Mouse (Mus musculus): ENCODE measurements around the gene Prss44. TPM values are rescaled to one million over a fixed set of nuclear protein-coding genes. Genes with fewer than 3 reads are reported as not detected.
A peak's percentile ranks its signal among the peaks of the same experiment; 100 is the strongest.

The Prss44 gene
- polyA plus RNA-seq, 1 experiment, result not detected

DNA sequence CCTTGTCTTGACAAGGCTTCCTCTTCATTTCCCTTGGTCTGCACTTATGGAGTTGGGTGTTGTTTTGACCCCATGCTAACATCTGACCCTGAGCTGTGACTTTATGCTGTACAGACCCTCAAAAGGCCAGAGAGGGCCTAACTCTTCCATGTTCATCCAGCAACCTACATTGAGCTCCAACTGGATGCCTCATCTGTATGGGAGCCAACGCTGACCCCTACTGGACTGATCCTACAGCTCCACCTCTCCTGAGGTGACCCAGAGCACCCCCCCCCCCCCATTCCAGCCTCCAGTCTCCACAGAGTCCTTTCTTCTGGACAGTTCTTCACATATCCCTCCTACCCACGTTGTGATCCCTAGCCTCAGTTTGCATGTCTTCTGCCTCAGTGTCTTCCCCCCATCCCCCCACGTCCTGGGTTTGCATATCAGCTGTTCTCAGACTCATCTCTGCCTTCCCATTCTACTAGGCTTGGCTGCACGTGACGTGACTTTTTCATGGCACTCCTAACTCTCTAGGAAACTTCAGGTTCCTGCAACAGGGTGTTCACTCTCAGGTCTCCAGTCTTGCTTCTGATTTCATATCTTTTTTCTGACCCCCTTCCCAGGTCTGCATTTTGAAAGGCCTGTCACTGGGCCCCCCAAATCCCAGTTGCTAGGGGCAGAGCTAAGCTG, 34.4 kb upstream of the Prss44 start:
- H3K4me3 ChIP-seq (ENCODE audit: low read depth, low read length), result no peak overlapping the region
- TF ChIP-seq POLR2A (IDR thresholded peaks at IDR 0.05; ENCODE audit: low read depth, low read length) (no peak), CTCF (IDR thresholded peaks at IDR 0.05; ENCODE audit: extremely low read depth, insufficient read length, insufficient replicate concordance, low read depth, low read length) (no peak)
- no peak overlapping the region for H3K27ac ChIP-seq (ENCODE audit: insufficient read depth, low read depth, low read length)
- peaks cover 3% of the 10 kb centered on the region; the same call in 1 of the 2 replicates for H3K4me1 ChIP-seq (ENCODE audit: control insufficient read depth, insufficient read depth, insufficient read length, low read length)
- H3K36me3 ChIP-seq (ENCODE audit: control insufficient read depth, insufficient read depth, low read length), result no peaks in the 10 kb centered on the region
- peaks cover 4% of the 10 kb centered on the region; the same call in 1 of the 2 replicates for H3K27me3 ChIP-seq (ENCODE audit: control insufficient read depth, insufficient read depth, low read length)
- WGBS, result 67% methylated on average over 5 of the region's 5 CpGs

DNA sequence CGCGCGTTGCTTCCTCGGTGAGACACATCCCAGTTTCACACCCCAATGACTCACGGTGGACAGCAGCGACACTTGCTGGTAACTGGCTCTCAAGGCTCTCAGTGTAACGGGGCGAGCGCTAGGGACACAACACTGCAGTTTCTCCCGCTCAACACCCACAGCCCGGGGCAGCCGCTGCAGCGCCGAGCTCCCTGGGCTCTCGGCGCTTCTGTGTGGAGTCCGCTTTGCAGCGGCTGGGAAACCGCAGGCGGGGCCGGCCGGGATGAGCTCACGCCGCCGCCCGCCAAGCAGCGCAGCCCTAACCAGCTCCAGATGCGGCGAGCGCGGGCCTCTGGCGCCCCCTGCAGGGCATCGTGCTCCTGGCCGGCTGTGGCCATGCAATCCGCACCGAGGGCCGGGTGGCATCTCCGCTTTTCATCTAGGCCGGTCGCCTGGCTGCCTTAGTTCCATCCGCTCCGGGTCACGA, 32.5 kb upstream of the Prss44 start:
- H3K36me3 ChIP-seq (ENCODE audit: control insufficient read depth, insufficient read depth, low read length), result no peaks in the 10 kb centered on the region
- peaks cover 4% of the 10 kb centered on the region; the same call in 1 of the 2 replicates for H3K27me3 ChIP-seq (ENCODE audit: control insufficient read depth, insufficient read depth, low read length)
- no peak overlapping the region for H3K27ac ChIP-seq (ENCODE audit: insufficient read depth, low read depth, low read length)
- peak; percentile 84 for TF ChIP-seq CTCF (IDR thresholded peaks at IDR 0.05; ENCODE audit: extremely low read depth, insufficient read length, insufficient replicate concordance, low read depth, low read length)
- peak; percentile 28; the same call in 1 of the 2 replicates for TF ChIP-seq POLR2A (IDR thresholded peaks at IDR 0.05; ENCODE audit: low read depth, low read length)
- peak overlapping the region; percentile 60 for H3K4me3 ChIP-seq (ENCODE audit: low read depth, low read length)
- under 1% methylated on average over 43 of the region's 43 CpGs for WGBS
- peaks cover 3% of the 10 kb centered on the region; the same call in 1 of the 2 replicates for H3K4me1 ChIP-seq (ENCODE audit: control insufficient read depth, insufficient read depth, insufficient read length, low read length)

DNA sequence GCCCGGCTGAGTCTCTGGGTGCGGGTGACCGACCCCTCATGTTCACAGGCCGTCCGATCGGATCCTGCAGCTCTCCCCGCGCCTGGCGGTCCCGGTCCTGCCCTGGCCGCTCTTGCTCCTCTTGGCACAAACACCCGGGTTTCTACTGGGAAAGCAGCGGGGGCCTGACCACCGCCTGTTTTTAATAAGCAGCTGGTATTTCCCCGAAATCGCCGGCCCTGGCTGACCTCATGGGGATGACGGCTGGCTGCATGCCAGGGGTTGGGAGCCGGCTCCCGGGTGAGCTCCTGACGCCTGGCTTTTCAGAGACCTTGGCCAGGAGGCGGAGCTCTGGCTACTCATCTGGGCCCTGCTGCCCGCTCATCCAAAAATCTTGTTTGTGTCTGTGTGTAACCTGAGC, 32.1 kb upstream of the Prss44 start:
- Histone ChIP-seq H3K27me3 (ENCODE audit: control insufficient read depth, insufficient read depth, low read length) (peaks cover 4% of the 10 kb centered on the region; the same call in 1 of the 2 replicates), H3K27ac (ENCODE audit: insufficient read depth, low read depth, low read length) (no peak overlapping the region)

DNA sequence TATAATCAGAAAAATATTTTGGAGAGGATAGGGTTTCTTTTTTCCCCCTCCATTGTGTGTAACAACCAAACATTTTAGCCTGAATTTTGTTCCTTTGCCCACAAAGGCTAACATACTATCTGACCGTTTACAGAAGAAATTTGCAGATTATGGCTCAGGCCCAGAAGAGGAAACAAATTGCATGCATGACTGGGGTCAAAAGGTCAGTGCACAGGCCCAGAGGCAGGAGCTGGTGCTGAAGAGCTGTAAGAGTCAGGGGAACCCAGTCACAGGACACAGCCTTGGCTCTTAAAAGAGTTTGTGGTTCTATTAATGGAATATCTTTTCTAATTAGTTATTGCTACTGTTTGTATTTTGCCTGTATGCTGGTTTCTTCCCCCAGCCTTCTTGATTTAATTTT, 30.2 kb upstream of the Prss44 start:
- peaks cover 3% of the 10 kb centered on the region; the same call in 1 of the 2 replicates for H3K4me1 ChIP-seq (ENCODE audit: control insufficient read depth, insufficient read depth, insufficient read length, low read length)
- TF ChIP-seq CTCF (IDR thresholded peaks at IDR 0.05; ENCODE audit: extremely low read depth, insufficient read length, insufficient replicate concordance, low read depth, low read length) (no peak), POLR2A (IDR thresholded peaks at IDR 0.05; ENCODE audit: low read depth, low read length) (no peak)
- no peak overlapping the region for H3K27ac ChIP-seq (ENCODE audit: insufficient read depth, low read depth, low read length)
- peaks cover 4% of the 10 kb centered on the region; the same call in 1 of the 2 replicates for H3K27me3 ChIP-seq (ENCODE audit: control insufficient read depth, insufficient read depth, low read length)
- WGBS, result 13% methylated on average over 1 of the region's 1 CpGs
- no peak overlapping the region for H3K4me3 ChIP-seq (ENCODE audit: low read depth, low read length)
- no peaks in the 10 kb centered on the region for H3K36me3 ChIP-seq (ENCODE audit: control insufficient read depth, insufficient read depth, low read length)

More for the DNA sequence above, 32.1 kb upstream of the Prss44 start:
- H3K4me3 ChIP-seq (ENCODE audit: low read depth, low read length), result peak overlapping the region; percentile 60
- WGBS, result 2% methylated on average over 23 of the region's 23 CpGs
- TF ChIP-seq CTCF (IDR thresholded peaks at IDR 0.05; ENCODE audit: extremely low read depth, insufficient read length, insufficient replicate concordance, low read depth, low read length) (no peak), POLR2A (IDR thresholded peaks at IDR 0.05; ENCODE audit: low read depth, low read length) (no peak)
- H3K4me1 ChIP-seq (ENCODE audit: control insufficient read depth, insufficient read depth, insufficient read length, low read length), result peaks cover 3% of the 10 kb centered on the region; the same call in 1 of the 2 replicates
- H3K36me3 ChIP-seq (ENCODE audit: control insufficient read depth, insufficient read depth, low read length), result no peaks in the 10 kb centered on the region

DNA sequence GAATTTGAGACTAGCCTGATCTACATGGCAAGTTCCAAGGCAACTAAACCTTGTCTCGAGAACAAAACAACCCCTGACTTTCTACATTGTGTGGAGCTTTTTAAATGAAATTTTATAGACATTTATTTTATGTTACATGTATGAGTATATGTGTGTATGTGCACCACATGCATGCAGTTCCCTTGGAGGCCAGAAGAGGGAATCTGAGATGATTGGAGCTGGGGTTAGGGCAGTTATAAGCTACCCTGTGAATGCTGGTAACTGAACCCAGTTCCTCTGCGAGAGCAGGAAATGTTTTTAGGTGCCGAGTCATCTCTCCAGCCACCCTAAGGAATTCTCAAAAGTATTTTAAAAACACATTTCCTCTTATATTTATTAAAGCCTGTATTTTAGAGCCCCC, 25.6 kb upstream of the Prss44 start:
- Histone ChIP-seq H3K4me3 (ENCODE audit: low read depth, low read length) (no peak overlapping the region), H3K4me1 (ENCODE audit: control insufficient read depth, insufficient read depth, insufficient read length, low read length) (no peaks in the 10 kb centered on the region), H3K27me3 (ENCODE audit: control insufficient read depth, insufficient read depth, low read length) (no peaks in the 10 kb centered on the region; the same call in 1 of the 2 replicates), H3K36me3 (ENCODE audit: control insufficient read depth, insufficient read depth, low read length) (no peaks in the 10 kb centered on the region), H3K27ac (ENCODE audit: insufficient read depth, low read depth, low read length) (no peak overlapping the region)
- TF ChIP-seq CTCF (IDR thresholded peaks at IDR 0.05; ENCODE audit: extremely low read depth, insufficient read length, insufficient replicate concordance, low read depth, low read length) (no peak), POLR2A (IDR thresholded peaks at IDR 0.05; ENCODE audit: low read depth, low read length) (no peak)
- WGBS, result 89% methylated on average over 3 of the region's 3 CpGs

DNA sequence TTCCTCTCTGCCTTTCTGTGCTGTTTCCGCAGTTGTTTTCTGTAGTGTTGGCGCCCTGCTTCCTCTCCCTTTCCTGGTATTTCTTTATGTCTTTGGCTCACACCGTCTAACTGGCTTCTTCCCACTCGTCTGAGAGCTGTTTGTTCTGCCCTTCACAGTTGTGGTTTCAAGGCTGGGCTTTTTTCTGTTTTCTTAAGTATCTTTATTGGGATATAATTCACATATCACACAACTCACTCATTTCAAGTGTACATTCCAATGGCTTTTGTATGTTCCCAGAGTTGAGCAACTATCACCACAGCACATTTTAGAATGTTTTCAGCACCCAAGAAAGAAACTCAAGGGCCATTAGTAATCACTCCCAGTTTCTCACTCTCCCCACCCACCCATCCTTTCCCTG, 23.3 kb upstream of the Prss44 start:
- H3K27ac ChIP-seq (ENCODE audit: insufficient read depth, low read depth, low read length), result no peak overlapping the region
- TF ChIP-seq POLR2A (IDR thresholded peaks at IDR 0.05; ENCODE audit: low read depth, low read length), result no peak
- TF ChIP-seq CTCF (IDR thresholded peaks at IDR 0.05; ENCODE audit: extremely low read depth, insufficient read length, insufficient replicate concordance, low read depth, low read length), result no peak
- 57% methylated on average over 4 of the region's 4 CpGs for WGBS
- no peaks in the 10 kb centered on the region for H3K4me1 ChIP-seq (ENCODE audit: control insufficient read depth, insufficient read depth, insufficient read length, low read length)
- H3K27me3 ChIP-seq (ENCODE audit: control insufficient read depth, insufficient read depth, low read length), result no peaks in the 10 kb centered on the region; the same call in 1 of the 2 replicates
- H3K4me3 ChIP-seq (ENCODE audit: low read depth, low read length), result no peak overlapping the region
- H3K36me3 ChIP-seq (ENCODE audit: control insufficient read depth, insufficient read depth, low read length), result no peaks in the 10 kb centered on the region

DNA sequence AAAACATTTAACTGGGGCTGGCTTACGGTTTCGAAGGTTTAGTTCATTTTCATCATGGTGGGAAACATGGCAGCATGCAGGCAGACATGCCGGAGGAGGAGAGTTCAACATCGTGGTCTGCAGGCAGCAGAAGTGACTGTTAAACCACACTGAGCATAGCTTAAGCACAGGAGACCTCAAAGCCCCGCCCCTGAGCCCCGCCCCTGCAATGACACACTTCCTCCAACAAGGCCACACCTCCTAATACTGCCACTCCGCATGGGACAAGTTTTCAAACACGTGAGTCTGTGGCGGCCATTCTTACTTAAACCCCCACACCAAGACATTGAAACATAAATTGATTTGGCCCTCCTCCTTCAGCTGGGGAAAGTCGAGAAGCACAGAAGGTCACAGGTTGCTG, 16.8 kb upstream of the Prss44 start:
- no peak overlapping the region for H3K27ac ChIP-seq (ENCODE audit: insufficient read depth, low read depth, low read length)
- 75% methylated on average over 10 of the region's 10 CpGs for WGBS
- H3K4me1 ChIP-seq (ENCODE audit: control insufficient read depth, insufficient read depth, insufficient read length, low read length), result no peaks in the 10 kb centered on the region
- TF ChIP-seq POLR2A (IDR thresholded peaks at IDR 0.05; ENCODE audit: low read depth, low read length) (no peak), CTCF (IDR thresholded peaks at IDR 0.05; ENCODE audit: extremely low read depth, insufficient read length, insufficient replicate concordance, low read depth, low read length) (no peak)
- H3K27me3 ChIP-seq (ENCODE audit: control insufficient read depth, insufficient read depth, low read length), result no peaks in the 10 kb centered on the region
- H3K4me3 ChIP-seq (ENCODE audit: low read depth, low read length), result no peak overlapping the region
- no peaks in the 10 kb centered on the region for H3K36me3 ChIP-seq (ENCODE audit: control insufficient read depth, insufficient read depth, low read length)
